Mouse (Mus musculus) layer of hippocampus, postnatal 14 days (tissue): ENCODE results near the gene Dok7. TPM values are rescaled to one million over a fixed set of nuclear protein-coding genes. Genes with fewer than 3 reads are reported as not detected.

Experiments
- DNase-seq, 2 experiments: peaks; one replicate each; pipeline ENCODE4 v3.0.0; 2021 to 2022; ENCODE audit warnings: low spot score in 2 of 2, mixed read lengths in 1 of 2
- total RNA-seq, 2 experiments: library from RNA; stranded (reverse); gene quantifications; 2 replicates each; pipeline ENCODE4 v1.2.3; 2021

The Dok7 gene
- total RNA-seq, 2 experiments from 2014 or later: 20.1 to 25.0 TPM

- DNase-seq: no peak
These were observed 1.9 kb upstream of the Dok7 start for GRCm38 (mm10) chr5:35054628-35055027.

DNA sequence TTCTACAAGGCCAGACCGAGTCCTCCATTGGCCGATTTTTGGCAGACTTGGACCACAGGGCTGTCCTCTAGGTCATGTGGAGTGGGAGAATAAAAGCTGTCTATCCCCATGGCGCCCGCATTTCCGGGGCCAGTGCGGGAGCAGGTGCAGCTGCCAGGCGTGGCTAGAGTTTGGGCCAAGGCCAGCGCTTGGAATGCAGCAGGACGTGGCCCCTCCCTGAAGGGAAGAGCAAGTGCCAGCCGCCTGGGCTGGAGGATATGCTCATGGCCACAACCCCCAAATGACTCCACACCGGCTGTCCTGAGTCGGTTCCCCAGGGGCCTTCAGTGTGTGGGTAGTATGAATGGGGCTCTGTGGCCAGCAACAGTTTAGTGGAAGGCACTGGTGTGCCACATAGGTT lies 1.5 kb upstream of the Dok7 start:
- no peak for DNase-seq

- DNase-seq: no peak
These were observed 1.0 kb downstream of the Dok7 start for GRCm38 (mm10) chr5:35057582-35057981.

- DNase-seq: no peak
These were observed 1.6 kb downstream of the Dok7 start for GRCm38 (mm10) chr5:35058216-35058615.

GRCm38 (mm10) chr5:35060098-35060497 lies 3.5 kb downstream of the Dok7 start:
- no peak for DNase-seq

DNA sequence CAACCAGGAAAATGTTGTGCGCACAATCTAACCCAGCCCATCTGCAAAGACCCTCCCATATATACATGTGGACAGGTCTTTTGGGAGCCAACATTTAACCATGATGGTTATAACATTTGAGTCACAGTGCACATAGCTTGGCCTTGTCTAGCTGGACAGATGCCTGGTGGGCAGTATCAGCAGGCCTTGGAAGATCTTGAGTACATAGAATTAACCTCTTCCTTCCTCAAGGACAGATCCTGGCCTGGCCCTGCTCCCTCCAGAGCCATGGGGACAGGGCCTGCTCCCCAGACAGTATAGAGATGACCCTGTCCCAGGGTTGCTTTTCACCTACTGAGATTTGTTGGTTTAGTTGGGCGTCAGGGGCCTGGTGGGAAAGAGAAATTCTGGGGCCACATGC lies 13.3 kb downstream of the Dok7 start:
- DNase-seq: no peak

DNA sequence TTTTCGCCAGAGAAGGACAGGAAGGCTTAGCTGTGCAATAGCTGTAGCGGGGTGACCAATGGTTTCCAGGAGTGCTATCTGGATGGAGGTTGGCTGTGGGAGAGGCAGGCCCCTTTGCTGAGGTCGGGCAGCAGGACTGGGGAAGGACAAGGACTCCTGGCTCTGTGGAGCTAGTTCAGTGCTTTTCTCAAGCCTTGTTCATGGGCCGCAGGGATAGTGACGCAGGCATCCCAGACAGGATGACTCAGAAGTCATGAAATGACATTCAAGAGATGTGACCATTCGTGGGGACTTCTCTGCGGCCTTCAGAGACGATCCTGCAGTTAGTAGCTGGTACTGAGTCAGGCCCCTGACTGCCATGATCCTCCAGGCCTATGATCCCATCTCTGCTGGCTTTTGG lies 13.7 kb downstream of the Dok7 start:
- DNase-seq: no peak

- DNase-seq: peak in 1 of 2 experiments; percentile 35
These were observed 14.4 kb downstream of the Dok7 start for GRCm38 (mm10) chr5:35070953-35071352.

DNA sequence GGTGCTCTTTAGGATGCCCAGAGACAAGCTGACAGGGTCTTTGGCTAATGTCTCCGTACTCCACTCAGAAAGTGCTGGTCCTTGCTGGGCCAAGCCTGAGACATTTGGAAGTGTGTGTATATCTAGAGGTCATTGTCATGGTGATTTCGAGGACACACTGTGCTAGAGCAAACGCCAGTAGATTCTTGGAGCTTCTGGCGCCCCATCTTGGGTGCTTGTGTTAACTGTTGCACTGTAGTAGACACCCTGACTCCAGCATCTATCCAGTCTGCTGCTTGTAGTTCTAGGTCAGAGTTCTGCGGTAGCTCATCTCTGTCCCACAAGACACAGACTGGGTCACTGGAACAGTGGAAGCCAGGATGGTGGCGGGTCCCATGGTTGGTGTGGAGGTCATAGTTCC lies 15.3 kb downstream of the Dok7 start:
- no peak for DNase-seq

- no peak for DNase-seq
These were observed 16.7 kb downstream of the Dok7 start for GRCm38 (mm10) chr5:35073235-35073634.

- DNase-seq: no peak
These were observed 17.4 kb downstream of the Dok7 start for GRCm38 (mm10) chr5:35073992-35074391.

- DNase-seq: no peak
These were observed 19.8 kb downstream of the Dok7 start for GRCm38 (mm10) chr5:35076369-35076768.

GRCm38 (mm10) chr5:35079101-35079500 lies 22.5 kb downstream of the Dok7 start:
- no peak for DNase-seq

DNA sequence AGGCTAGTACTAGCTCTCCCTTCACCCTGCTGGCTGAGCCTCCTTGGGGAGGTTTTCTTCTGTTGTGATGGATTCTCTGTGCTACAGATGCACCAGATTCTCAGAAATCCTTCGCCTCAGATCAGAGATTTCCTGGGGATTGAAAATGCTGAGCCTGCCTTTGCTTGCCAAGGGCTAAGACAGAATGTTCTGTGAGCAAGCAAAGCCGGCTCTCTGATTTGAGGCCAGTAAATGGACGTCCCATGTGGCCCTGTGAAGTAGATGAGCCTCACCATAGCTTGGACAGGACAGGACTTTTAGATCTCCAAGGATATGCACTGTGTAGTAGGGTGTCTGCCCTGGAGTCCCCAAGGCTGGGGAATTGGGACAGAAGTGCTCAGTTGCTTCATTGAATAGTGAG lies 28.3 kb downstream of the Dok7 start:
- DNase-seq: no peak

DNA sequence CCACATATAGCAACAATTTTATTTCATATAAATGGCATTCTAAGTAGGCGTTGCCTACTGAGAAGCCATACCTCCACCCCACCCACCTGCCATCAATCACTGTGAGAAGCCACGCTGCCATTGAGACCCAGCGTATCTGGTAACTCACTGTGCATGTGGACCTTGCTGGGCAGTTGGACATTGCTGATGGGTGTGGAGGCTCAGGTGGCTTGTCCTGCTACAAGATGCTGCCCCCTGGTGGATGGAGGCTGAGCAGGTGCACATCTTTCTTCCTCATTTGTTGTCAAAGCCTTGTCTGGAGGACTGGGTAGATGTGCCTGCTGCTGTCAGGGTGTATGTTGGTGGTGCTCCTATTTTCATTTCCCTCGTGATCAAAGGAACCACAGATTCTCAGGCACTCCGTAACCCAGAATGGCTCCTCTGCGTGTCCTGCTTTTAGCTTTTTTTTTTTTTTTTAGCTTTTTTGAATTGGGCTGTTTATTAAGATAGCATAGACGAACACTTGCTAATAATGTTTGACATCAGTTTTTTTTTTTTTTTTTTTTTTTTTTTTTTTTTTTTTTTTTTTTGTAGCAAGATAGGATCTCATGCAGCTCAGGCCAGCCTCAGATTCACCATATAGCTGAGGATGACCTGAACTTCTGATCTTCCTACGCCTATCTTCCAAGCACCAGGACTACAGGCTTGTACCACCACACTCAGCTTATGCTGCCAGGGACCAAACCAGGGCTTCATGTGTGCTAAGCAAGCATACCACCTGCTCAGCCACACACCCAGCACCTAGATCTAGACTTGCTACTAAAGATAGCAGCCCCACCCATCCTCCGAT lies 32.4 kb downstream of the Dok7 start:
- DNase-seq: peak; percentile 64 to 72

DNA sequence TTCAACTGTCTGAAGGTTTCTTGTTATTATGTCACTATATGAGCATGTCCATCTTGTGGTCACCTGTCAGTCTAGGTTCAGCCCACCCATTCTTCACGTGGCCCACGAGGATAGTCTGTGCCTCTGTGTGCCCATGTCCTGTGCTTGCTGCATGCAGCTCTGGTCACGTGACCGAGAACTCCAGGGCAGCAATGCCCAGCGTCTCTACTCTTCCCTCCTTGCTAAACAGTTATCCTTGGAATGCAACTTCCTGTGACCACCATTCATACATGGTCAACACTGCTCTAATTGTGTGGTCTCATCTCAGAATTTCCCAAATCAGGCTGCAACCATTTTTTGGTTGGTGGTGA lies 33.0 kb downstream of the Dok7 start:
- no peak for DNase-seq

DNA sequence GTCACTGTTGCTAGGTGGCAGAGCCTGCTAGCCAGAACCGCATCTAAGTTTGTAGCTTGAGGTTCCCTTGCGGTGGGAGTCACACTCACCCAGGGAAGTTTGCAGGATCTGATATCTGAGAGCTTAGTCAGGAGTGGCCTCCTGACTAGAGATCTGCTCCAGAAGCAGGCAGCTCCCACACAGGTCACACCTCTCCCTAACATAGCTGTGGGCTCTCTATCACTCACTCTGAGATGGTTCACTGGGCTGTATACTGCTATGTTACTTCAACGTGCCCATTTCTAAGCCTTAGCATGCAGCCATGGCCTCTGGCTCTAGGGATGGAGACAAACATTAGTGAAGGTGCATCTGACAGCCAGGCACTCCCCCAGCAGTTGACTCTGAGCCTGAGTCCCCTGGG lies 35.1 kb downstream of the Dok7 start:
- no peak for DNase-seq

DNA sequence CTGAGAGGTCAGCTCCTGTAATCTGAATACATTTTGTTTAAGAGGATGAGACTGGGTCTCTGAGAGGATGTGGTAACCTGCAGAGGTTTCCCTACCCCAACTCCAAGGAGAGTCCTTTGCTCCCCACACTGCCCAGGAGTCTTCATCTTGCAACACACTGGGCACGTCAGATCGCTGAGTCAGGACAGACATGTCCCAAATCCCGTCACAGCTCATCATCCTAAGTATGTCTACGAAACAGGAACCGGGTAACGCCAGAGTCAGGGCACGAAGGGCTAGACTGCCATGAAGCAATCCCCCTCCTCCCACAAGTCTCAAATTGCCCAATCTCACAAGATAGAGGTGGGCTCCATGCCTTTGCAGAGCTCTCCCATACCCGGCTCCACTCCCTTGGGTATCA lies 46.5 kb downstream of the Dok7 start:
- DNase-seq: no peak

GRCm38 (mm10) chr5:35103528-35103927 lies 47.0 kb downstream of the Dok7 start:
- DNase-seq: no peak

GRCm38 (mm10) chr5:35104183-35104959 lies 47.8 kb downstream of the Dok7 start:
- DNase-seq: no peak

DNA sequence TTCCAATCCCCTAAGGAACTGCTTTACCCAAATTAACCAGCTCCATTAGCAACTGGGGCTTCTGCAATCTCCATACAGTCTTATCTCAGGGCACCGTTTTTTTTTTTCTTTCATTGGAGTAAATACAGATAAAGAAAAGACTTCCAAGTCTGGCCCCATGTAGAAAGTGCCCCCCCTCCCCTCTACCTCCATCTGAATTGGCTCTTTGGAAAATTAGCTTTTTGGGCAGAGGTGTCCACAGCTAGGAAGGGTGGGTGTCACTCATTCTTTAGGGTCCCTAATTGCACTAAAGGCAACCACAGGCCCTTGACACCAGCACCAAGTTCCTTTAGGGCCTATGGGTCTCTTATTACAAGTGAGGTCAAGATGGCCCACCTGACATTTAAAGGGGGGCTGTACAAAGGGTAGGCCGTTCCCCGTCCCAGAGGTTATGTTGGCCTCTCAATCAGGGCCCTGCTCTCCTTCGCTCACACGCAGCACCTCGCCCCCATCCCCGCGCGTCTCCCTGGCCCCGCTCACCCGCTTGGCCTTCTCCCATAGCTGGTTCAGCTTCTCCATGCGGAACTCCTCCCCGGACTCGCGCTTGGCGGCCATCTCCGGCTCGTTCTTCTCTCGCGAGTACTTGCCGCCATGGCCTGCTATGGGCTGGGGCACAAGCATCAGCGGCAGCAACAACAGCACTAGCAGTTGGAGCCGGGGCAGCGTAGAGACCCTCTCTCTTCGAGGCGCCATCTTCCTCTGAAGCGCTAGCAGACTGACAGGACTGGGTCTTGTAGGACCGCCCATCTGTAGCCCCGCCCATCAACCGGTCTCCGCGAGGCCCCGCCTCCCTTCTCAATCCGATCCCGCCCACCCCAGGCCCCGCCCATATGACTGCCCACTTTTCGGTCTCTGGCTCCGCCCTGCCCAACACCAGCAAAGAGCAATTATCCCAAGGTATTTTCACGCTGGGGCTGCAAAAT lies 48.7 kb downstream of the Dok7 start, which contains the start of gene Lrpap1:
Lrpap1 (minus strand) TSS at position 807 of the 962 bp plus-strand sequence.
- DNase-seq: peak; percentile 88 to 92
